Mouse (Mus musculus) embryonic facial prominence, embryonic 14.5 days (tissue): ENCODE measurements around the gene Iqschfp. TPM values are rescaled to one million over a fixed set of nuclear protein-coding genes. Genes with fewer than 3 reads are reported as not detected.

ENCODE experiments used
- ATAC-seq: fragments of 200-750 bp; cut with Nextera tagmentation; 2 replicates; pipeline ENCODE4 v1.8.0; 2017; ENCODE audit warnings: low read depth, moderate number of reproducible peaks, moderate TSS enrichment
- DNase-seq: peaks from one replicate; pipeline ENCODE4 v3.0.0-alpha.2; 2015; ENCODE audit warnings: low spot score
- H3K27ac ChIP-seq: fragments of 300-500 bp; sonication (generic); replicated peaks from 2 replicates; pipeline ENCODE4 v1.5.1; 2014; ENCODE audit warnings: low read depth, mild to moderate bottlenecking, low read length, moderate library complexity
- H3K27me3 ChIP-seq: fragments of 300-500 bp; sonication (generic); replicated peaks from 2 replicates; pipeline ENCODE4 v1.6.1; 2014; ENCODE audit warnings: low read length; ENCODE audit not compliant: control insufficient read depth, insufficient read depth
- H3K36me3 ChIP-seq: fragments of 300-500 bp; sonication (generic); 2 replicates; pipeline ENCODE4 v1.6.1; 2014; ENCODE audit warnings: low read length, mixed read lengths; ENCODE audit not compliant: control insufficient read depth, insufficient read depth
- H3K4me1 ChIP-seq: fragments of 300-500 bp; sonication (generic); 2 replicates; pipeline ENCODE4 v1.6.1; 2014; ENCODE audit warnings: antibody characterized with exemption, low read length; ENCODE audit not compliant: control insufficient read depth, insufficient read depth
- H3K4me2 ChIP-seq: fragments of 300-500 bp; sonication (generic); 2 replicates; pipeline ENCODE4 v1.6.1; 2014; ENCODE audit warnings: low read depth, mild to moderate bottlenecking, low read length, moderate library complexity, mixed read lengths
- H3K4me3 ChIP-seq: fragments of 300-500 bp; sonication (generic); 2 replicates; pipeline ENCODE4 v1.5.1; 2014; ENCODE audit warnings: low read depth, mild to moderate bottlenecking, low read length
- H3K9ac ChIP-seq: fragments of 300-500 bp; sonication (generic); 2 replicates; pipeline ENCODE4 v1.6.1; 2014; ENCODE audit warnings: low read depth, mild to moderate bottlenecking, low read length, moderate library complexity, mixed read lengths
- H3K9me3 ChIP-seq: fragments of 300-500 bp; sonication (generic); 2 replicates; pipeline ENCODE4 v1.6.1; 2016; ENCODE audit warnings: low read length; ENCODE audit not compliant: control insufficient read depth
- WGBS: fragments of 180-500 bp; shearing (Covaris S2); extraction: QIAGEN DNeasy Blood & Tissue Kit; methylation state at CpG from one replicate; pipeline ENCODE4 v1.1.7; 2014; 5-methylcytosine and 5-hydroxymethylcytosine counted together
- polyA plus RNA-seq: library from polyadenylated mRNA; unstranded; fragments of >200 nt; fragmentation: Nextera tagmentation; extraction: Ambion mirVana; gene quantifications from 2 replicates; pipeline ENCODE4 v1.2.1, GENCODE M21; 2014

Iqschfp gene
- polyA plus RNA-seq, 1 experiment from 2014 or later = 1.2 TPM

GRCm38 (mm10) chr3:68610598-68611261 is 718.7 kb downstream of the Iqschfp start:
- no peak overlapping the region for H3K9ac ChIP-seq
- H3K4me1 ChIP-seq = no peaks in the 10 kb centered on the region
- no peak for ATAC-seq
- H3K9me3 ChIP-seq = no peaks in the 10 kb centered on the region
- no peak overlapping the region for H3K4me3 ChIP-seq
- H3K4me2 ChIP-seq = no peak overlapping the region
- H3K36me3 ChIP-seq = no peaks in the 10 kb centered on the region
- no peaks in the 10 kb centered on the region for H3K27me3 ChIP-seq
- DNase-seq = no peak
- 84% methylated on average over 11 of the region's 11 CpGs for WGBS
- no peak overlapping the region for H3K27ac ChIP-seq

DNA sequence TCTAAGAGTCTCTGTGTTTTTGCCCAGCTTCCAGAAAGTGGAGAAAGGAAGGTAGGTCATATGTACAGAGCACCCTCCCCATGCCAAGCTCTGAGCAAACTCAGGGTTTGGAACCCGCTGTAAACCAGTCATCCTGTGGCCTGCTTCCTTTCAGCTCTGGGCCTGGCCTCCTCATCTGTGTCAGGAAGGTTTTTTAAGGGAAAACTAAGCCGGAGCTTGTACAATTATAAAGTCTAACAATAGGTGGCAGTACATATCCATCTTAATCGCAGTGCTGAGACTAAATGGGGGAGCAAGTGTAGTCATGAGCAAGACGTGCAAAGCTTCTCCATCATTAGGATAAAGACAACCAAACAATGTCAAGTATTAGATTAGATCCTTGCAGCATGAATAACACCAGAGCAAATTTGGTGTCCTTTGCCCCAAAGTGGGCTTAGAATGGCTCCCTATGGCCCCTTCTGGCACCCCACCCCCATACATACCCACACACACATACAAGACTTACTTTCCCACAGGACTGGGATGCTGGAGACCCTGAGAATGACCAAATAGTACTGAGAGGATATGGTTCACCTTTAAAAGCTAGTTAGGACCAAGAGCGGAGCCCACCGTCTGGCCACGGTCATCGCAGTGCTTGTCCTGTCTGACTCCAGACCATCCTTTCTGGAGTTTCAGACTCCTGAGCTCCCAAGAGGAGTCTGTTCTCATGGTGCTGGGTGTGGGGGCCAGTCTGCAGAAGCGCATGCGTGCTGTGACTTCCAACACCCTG is 723.2 kb downstream of the Iqschfp start:
- H3K36me3 ChIP-seq = no peaks in the 10 kb centered on the region
- H3K4me3 ChIP-seq = no peak overlapping the region
- no peak overlapping the region for H3K4me2 ChIP-seq
- H3K4me1 ChIP-seq = no peaks in the 10 kb centered on the region
- no peak overlapping the region for H3K27ac ChIP-seq
- peak; percentile 53; the same call in 1 of the 2 replicates for ATAC-seq
- no peaks in the 10 kb centered on the region for H3K9me3 ChIP-seq
- H3K9ac ChIP-seq = no peak overlapping the region
- no peaks in the 10 kb centered on the region for H3K27me3 ChIP-seq
- peak; percentile 53 for DNase-seq
- WGBS = 71% methylated on average over 10 of the region's 10 CpGs

DNA sequence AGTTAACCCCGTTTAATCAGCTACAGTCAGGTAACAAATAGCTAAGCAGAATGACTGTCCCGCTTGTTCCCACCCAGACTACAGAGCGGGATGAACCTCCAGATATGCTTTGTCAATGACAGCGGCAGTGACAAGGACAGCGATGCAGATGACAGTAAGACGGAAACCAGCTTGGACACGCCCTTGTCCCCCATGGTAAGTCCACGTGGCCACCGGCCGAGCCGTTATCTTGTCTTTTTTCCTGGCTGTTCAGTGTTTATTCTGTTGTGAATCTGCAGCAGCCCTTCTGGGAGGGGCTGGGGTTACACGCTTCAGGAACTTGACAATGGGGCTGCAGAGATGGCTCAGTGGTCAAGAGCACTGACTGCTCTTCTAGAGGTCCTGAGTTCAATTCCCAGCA is 724.3 kb downstream of the Iqschfp start:
- Histone ChIP-seq H3K4me3 (no peak overlapping the region), H3K9me3 (no peaks in the 10 kb centered on the region), H3K4me1 (no peaks in the 10 kb centered on the region), H3K27ac (no peak overlapping the region), H3K9ac (no peak overlapping the region), H3K4me2 (no peak overlapping the region), H3K36me3 (no peaks in the 10 kb centered on the region), H3K27me3 (no peaks in the 10 kb centered on the region)
- no peak for ATAC-seq
- WGBS = 91% methylated on average over 12 of the region's 12 CpGs
- DNase-seq = no peak

GRCm38 (mm10) chr3:68617708-68618107 is 725.7 kb downstream of the Iqschfp start:
- Histone ChIP-seq H3K27ac (no peak overlapping the region), H3K4me1 (no peaks in the 10 kb centered on the region), H3K4me3 (no peak overlapping the region), H3K27me3 (no peaks in the 10 kb centered on the region), H3K9ac (no peak overlapping the region), H3K36me3 (no peaks in the 10 kb centered on the region), H3K9me3 (no peaks in the 10 kb centered on the region), H3K4me2 (no peak overlapping the region)
- no peak for ATAC-seq
- WGBS = 87% methylated on average over 10 of the region's 10 CpGs
- no peak for DNase-seq

DNA sequence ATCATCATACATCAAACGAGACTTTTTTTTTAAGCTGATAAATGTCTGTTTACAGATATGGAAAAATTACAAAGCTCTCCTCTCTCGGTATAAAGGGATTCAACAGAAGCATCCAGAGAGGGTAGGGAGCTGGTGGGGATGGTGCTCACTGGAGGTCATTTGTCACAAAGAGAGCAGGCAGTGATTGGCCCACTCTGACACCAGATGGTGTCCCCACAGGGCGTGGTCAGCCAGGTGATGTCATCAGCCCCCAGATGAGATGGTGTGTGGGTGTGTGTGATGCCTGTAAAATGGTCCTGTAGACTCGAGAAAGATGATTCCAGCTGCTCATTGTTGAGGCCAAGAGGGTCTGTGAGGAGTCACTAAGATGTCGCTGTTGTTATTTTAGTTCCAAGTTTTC is 727.1 kb downstream of the Iqschfp start:
- Histone ChIP-seq H3K4me2 (no peak overlapping the region), H3K36me3 (no peaks in the 10 kb centered on the region), H3K27me3 (no peaks in the 10 kb centered on the region), H3K9me3 (no peaks in the 10 kb centered on the region), H3K27ac (no peak overlapping the region), H3K4me3 (no peak overlapping the region), H3K9ac (no peak overlapping the region), H3K4me1 (no peaks in the 10 kb centered on the region)
- WGBS = 76% methylated on average over 5 of the region's 5 CpGs
- DNase-seq (no peak), ATAC-seq (no peak)

GRCm38 (mm10) chr3:68621971-68622370 is 729.9 kb downstream of the Iqschfp start:
- Histone ChIP-seq H3K36me3 (no peaks in the 10 kb centered on the region; the same call in 1 of the 2 replicates), H3K9me3 (no peaks in the 10 kb centered on the region), H3K9ac (no peak overlapping the region), H3K4me3 (no peak overlapping the region), H3K4me2 (no peak overlapping the region), H3K27ac (no peak overlapping the region), H3K27me3 (no peaks in the 10 kb centered on the region), H3K4me1 (no peaks in the 10 kb centered on the region)
- ATAC-seq (no peak), DNase-seq (no peak)
- 84% methylated on average over 3 of the region's 3 CpGs for WGBS

DNA sequence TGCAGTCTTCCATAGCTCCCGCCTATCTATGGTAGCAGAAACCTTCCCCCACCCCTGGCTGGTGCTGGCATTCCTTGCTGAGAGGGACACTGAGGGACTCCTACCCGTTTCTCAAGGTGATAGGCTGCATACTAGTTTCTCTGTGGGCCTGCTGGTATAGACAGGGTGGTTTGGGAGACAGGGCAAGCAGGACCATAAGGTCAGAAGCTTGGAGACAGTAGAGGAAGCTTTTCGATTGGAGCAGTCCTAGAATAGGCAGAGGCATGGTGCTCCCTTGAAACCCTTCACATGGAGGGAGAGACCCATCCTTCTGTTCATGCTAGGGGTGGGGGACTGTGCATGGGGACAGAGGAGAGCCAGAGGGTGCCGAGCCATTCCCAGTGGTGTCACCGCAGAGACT is 731.0 kb downstream of the Iqschfp start:
- no peaks in the 10 kb centered on the region; the same call in 1 of the 2 replicates for H3K36me3 ChIP-seq
- no peak overlapping the region for H3K27ac ChIP-seq
- H3K27me3 ChIP-seq = no peaks in the 10 kb centered on the region
- no peaks in the 10 kb centered on the region for H3K9me3 ChIP-seq
- WGBS = 81% methylated on average over 5 of the region's 5 CpGs
- H3K4me2 ChIP-seq = no peak overlapping the region
- ATAC-seq (no peak), DNase-seq (no peak)
- no peaks in the 10 kb centered on the region for H3K4me1 ChIP-seq
- H3K4me3 ChIP-seq = no peak overlapping the region
- no peak overlapping the region for H3K9ac ChIP-seq

- no peaks in the 10 kb centered on the region; the same call in 1 of the 2 replicates for H3K36me3 ChIP-seq
- no peaks in the 10 kb centered on the region for H3K27me3 ChIP-seq
- ATAC-seq (no peak), DNase-seq (no peak)
- WGBS = 79% methylated on average over 6 of the region's 6 CpGs
- no peak overlapping the region for H3K4me3 ChIP-seq
- no peak overlapping the region for H3K9ac ChIP-seq
- no peak overlapping the region for H3K27ac ChIP-seq
- H3K4me1 ChIP-seq = no peaks in the 10 kb centered on the region
- no peak overlapping the region for H3K4me2 ChIP-seq
- H3K9me3 ChIP-seq = no peaks in the 10 kb centered on the region
Observed at GRCm38 (mm10) chr3:68624471-68624870, 732.4 kb downstream of the Iqschfp start.
